Mouse (Mus musculus) ES-Bruce4 (cell line): ENCODE measurements around the gene Cdkal1. TPM values are rescaled to one million over a fixed set of nuclear protein-coding genes. Genes with fewer than 3 reads are reported as not detected.

Experiments
- H3K27ac ChIP-seq: 2 replicates; pipeline ENCODE4 v1.5.1; 2012; ENCODE audit warnings: low read length, inconsistent platforms; ENCODE audit not compliant: insufficient read depth
- H3K27me3 ChIP-seq: 2 replicates; pipeline ENCODE4 v1.6.1; 2012; ENCODE audit warnings: mild to moderate bottlenecking, low read length, inconsistent platforms; ENCODE audit not compliant: control insufficient read depth, poor library complexity, insufficient read depth, severe bottlenecking
- H3K36me3 ChIP-seq: 2 replicates; pipeline ENCODE4 v1.6.1; 2012; ENCODE audit warnings: inconsistent platforms, mild to moderate bottlenecking, low read length, moderate library complexity; ENCODE audit not compliant: control insufficient read depth, poor library complexity, insufficient read depth, severe bottlenecking
- H3K4me1 ChIP-seq: one replicate; pipeline ENCODE4 v1.8.1; 2011; ENCODE audit warnings: low read length; ENCODE audit not compliant: control insufficient read depth, insufficient read depth
- H3K4me3 ChIP-seq: 2 replicates; pipeline ENCODE4 v1.5.1; 2011; ENCODE audit warnings: low read depth, mild to moderate bottlenecking, low read length
- H3K9ac ChIP-seq: 2 replicates; pipeline ENCODE4 v1.6.1; 2012; ENCODE audit warnings: low read depth, mild to moderate bottlenecking, inconsistent platforms; ENCODE audit not compliant: poor library complexity, severe bottlenecking
- H3K9me3 ChIP-seq: replicated peaks from 2 replicates; pipeline ENCODE4 v1.6.1; 2012; ENCODE audit warnings: mild to moderate bottlenecking, low read length, inconsistent platforms; ENCODE audit not compliant: control insufficient read depth, poor library complexity, insufficient read depth, severe bottlenecking
- CTCF ChIP-seq: IDR thresholded peaks from one replicate; pipeline ENCODE4 v1.8.1; 2011; ENCODE audit warnings: low read depth, low read length
- EP300 ChIP-seq: IDR thresholded peaks from 2 replicates; pipeline ENCODE4 v1.6.1; 2011; ENCODE audit warnings: low read depth, low read length; ENCODE audit not compliant: insufficient read depth
- POLR2A ChIP-seq: IDR thresholded peaks from one replicate; pipeline ENCODE4 v1.8.1; 2011; ENCODE audit warnings: low read length; ENCODE audit not compliant: insufficient read depth
- polyA plus RNA-seq: library from polyadenylated mRNA; stranded (reverse); fragments of >200 nt; gene quantifications from 2 replicates; pipeline ENCODE4 v1.2.4, GENCODE M21; 2011; ENCODE audit warnings: low read depth; ENCODE audit not compliant: missing spikeins, insufficient read depth, insufficient read length

The Cdkal1 gene
- polyA plus RNA-seq, 1 experiment = 43.4 TPM

DNA sequence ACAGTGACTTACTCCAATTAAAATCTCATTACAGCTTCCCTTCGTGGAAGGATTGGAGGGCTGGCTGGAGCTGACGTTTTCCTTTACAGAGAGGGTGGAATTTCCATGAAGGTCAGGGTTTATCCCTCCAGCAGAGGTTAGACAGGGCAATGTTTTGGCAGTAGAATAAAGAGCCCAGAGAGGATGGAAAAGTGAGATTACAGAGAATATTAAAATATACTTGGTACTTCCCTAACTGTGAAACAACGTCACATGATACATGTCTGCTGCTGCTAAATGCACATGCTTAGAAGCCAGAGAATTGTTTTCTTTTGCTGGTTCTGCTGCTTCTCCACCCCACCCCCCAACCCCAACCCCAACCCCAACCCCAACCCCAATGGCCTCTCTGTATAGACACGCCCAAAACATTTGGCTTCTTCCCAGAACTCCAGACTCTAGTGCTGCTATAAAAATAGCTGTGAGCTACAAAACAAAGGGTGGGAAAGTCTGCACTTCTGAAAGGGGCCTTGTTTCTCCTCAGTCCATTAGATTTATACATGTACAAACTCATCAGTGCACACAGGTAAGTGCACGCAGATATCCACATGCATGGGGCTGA, 677.5 kb downstream of the Cdkal1 start:
- no peak for TF ChIP-seq EP300
- TF ChIP-seq POLR2A = no peak
- no peak for TF ChIP-seq CTCF
- Histone ChIP-seq H3K9ac (no peak overlapping the region), H3K4me3 (no peak overlapping the region), H3K4me1 (no peaks in the 10 kb centered on the region), H3K9me3 (no peaks in the 10 kb centered on the region), H3K27ac (no peak overlapping the region), H3K27me3 (no peaks in the 10 kb centered on the region), H3K36me3 (no peaks in the 10 kb centered on the region)

- Histone ChIP-seq H3K9me3 (no peaks in the 10 kb centered on the region), H3K4me1 (no peaks in the 10 kb centered on the region), H3K4me3 (no peak overlapping the region), H3K9ac (no peak overlapping the region), H3K27ac (no peak overlapping the region), H3K27me3 (no peaks in the 10 kb centered on the region; the same call in none of the 2 replicates), H3K36me3 (no peaks in the 10 kb centered on the region)
- no peak for TF ChIP-seq EP300
- TF ChIP-seq CTCF = no peak
- no peak for TF ChIP-seq POLR2A
These were observed 686.1 kb downstream of the Cdkal1 start for GRCm38 (mm10) chr13:29169356-29169755.

DNA sequence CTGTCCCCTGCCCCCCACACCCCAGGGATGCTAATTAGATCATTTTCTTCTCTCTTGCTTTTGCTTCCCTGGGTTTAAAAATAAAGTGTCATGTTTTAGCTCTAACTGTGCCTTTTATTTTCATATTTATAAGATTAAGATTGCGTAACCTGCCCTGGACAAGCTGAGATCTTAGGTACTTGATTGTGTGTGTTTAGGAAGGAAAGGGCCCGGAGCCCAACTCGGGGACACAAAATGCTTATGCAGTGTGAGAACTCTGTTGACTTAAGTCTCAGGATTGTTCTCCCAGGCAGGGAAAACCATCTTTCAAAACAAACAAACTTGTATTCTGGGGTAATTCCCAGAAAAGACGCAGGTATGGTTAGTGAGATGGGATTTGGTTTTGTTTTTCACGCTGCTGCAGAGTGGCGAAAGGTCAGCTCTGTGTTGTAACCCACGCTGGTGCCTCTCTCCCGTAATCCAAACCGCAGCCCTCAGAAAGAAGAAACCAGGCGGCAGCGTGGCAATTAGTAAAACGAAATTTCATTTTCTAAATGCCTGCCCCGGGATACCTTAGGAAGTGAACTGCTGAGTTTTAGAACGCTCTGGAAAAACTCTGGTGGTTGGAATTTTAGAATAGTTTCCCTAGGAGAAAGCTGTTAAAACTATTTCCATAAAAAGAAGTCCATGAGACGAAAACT, 690.5 kb downstream of the Cdkal1 start:
- Histone ChIP-seq H3K27me3 (no peaks in the 10 kb centered on the region; the same call in 1 of the 2 replicates), H3K9me3 (no peaks in the 10 kb centered on the region), H3K27ac (no peak overlapping the region), H3K4me1 (no peaks in the 10 kb centered on the region), H3K4me3 (no peak overlapping the region), H3K9ac (no peak overlapping the region), H3K36me3 (no peaks in the 10 kb centered on the region)
- no peak for TF ChIP-seq POLR2A

GRCm38 (mm10) chr13:29162867-29163514, 692.5 kb downstream of the Cdkal1 start:
- Histone ChIP-seq H3K27me3 (no peaks in the 10 kb centered on the region; the same call in 1 of the 2 replicates), H3K4me3 (no peak overlapping the region), H3K36me3 (no peaks in the 10 kb centered on the region), H3K9me3 (no peaks in the 10 kb centered on the region), H3K4me1 (no peaks in the 10 kb centered on the region), H3K27ac (no peak overlapping the region), H3K9ac (no peak overlapping the region)
- no peak for TF ChIP-seq CTCF
- TF ChIP-seq POLR2A = no peak
- TF ChIP-seq EP300 = no peak

DNA sequence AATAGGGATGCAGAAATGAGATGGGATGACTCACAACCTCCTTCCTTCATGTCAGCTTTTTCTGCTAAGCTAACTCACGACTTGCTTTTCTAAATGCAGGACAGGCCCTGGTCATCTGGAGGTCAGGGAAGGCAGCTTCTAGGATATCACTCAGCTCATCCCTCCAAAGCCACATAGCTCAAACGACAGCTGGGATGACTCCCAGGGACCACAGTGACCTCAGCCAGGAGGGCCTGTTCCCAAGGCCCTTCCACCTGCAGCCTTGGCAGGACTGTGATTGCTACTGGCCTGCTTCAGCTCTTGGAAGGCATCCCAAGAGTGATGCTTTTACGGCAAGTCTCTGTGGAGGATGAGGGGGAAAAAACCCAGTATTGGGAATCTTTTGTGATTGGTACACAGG, 693.0 kb downstream of the Cdkal1 start:
- Histone ChIP-seq H3K9me3 (no peaks in the 10 kb centered on the region), H3K4me1 (no peaks in the 10 kb centered on the region), H3K4me3 (no peak overlapping the region), H3K27me3 (no peaks in the 10 kb centered on the region; the same call in 1 of the 2 replicates), H3K9ac (no peak overlapping the region), H3K36me3 (no peaks in the 10 kb centered on the region), H3K27ac (no peak overlapping the region)
- TF ChIP-seq CTCF (no peak), POLR2A (no peak), EP300 (no peak)

DNA sequence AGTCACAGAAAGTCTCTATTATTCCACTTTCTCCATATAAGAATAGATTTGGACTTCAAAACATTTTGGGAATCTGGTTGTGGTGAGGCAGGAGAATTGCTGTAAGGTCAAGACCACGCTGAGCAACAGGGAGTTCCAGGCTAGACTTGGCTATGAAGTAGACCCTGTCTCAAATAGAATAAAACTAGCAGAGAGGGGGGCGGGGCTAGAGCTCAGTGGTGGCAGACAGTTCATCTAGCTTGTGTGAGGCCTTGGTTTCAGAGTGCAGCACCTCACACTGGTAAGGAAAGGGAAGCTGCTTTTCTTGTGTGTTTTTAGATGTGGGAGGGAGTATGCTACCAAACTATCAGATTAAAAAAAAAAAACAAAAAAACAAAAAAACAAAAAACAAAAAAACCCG, 694.0 kb downstream of the Cdkal1 start:
- no peaks in the 10 kb centered on the region for H3K27me3 ChIP-seq
- H3K9me3 ChIP-seq = no peaks in the 10 kb centered on the region
- H3K4me1 ChIP-seq = no peaks in the 10 kb centered on the region
- H3K27ac ChIP-seq = no peak overlapping the region
- H3K36me3 ChIP-seq = no peaks in the 10 kb centered on the region
- no peak for TF ChIP-seq EP300
- no peak for TF ChIP-seq POLR2A
- no peak for TF ChIP-seq CTCF
- H3K4me3 ChIP-seq = no peak overlapping the region
- H3K9ac ChIP-seq = no peak overlapping the region
